Mouse (Mus musculus) T-helper 1 cell (primary cell): ENCODE results near the gene Frmd4a.
"Not testable (repeated sequence)": the region's sequence is repeated elsewhere in the genome, so short reads cannot be mapped to it uniquely, and the experiment has no call there.

Source experiments
- in situ Hi-C: fragments of 300-600 bp; cut with MboI, MseI; formaldehyde crosslinking; loops from one replicate; pipeline ENCODE4 v1.15.1; 2025; ENCODE audit warnings: high pct_unique_total_duplicates

Gene Frmd4a

GRCm38 (mm10) chr2:4614276-4614929, 596.9 kb downstream of the Frmd4a start:
- in situ Hi-C loops: not testable (repeated sequence)

GRCm38 (mm10) chr2:4615014-4615546, 597.6 kb downstream of the Frmd4a start:
- in situ Hi-C loops: no loop called here

- in situ Hi-C loops: no loop called here
These were observed 599.5 kb downstream of the Frmd4a start for GRCm38 (mm10) chr2:4616995-4617394.

- in situ Hi-C loops: not testable (repeated sequence)
These were observed 601.6 kb downstream of the Frmd4a start for GRCm38 (mm10) chr2:4619126-4619525.

GRCm38 (mm10) chr2:4619893-4620593, 602.5 kb downstream of the Frmd4a start:
- in situ Hi-C loops: no loop called here

GRCm38 (mm10) chr2:4620640-4621401, 603.3 kb downstream of the Frmd4a start:
- in situ Hi-C loops: no loop called here

- in situ Hi-C loops: no loop called here
These were observed 604.0 kb downstream of the Frmd4a start for GRCm38 (mm10) chr2:4621471-4621985.

- in situ Hi-C loops: no loop called here
These were observed 609.4 kb downstream of the Frmd4a start for GRCm38 (mm10) chr2:4626911-4627310.

GRCm38 (mm10) chr2:4628920-4629319, 611.4 kb downstream of the Frmd4a start:
- in situ Hi-C loops: no loop called here

- in situ Hi-C loops: no loop called here
These were observed 612.0 kb downstream of the Frmd4a start for GRCm38 (mm10) chr2:4629470-4629869.

- in situ Hi-C loops: no loop called here
These were observed 612.8 kb downstream of the Frmd4a start for GRCm38 (mm10) chr2:4630197-4630835.

GRCm38 (mm10) chr2:4635804-4636203, 618.3 kb downstream of the Frmd4a start:
- in situ Hi-C loops: no loop called here

- in situ Hi-C loops: no loop called here
These were observed 619.1 kb downstream of the Frmd4a start for GRCm38 (mm10) chr2:4636656-4637055.

GRCm38 (mm10) chr2:4638189-4638588, 620.7 kb downstream of the Frmd4a start:
- in situ Hi-C loops: no loop called here

- in situ Hi-C loops: no loop called here
These were observed 627.5 kb downstream of the Frmd4a start for GRCm38 (mm10) chr2:4645066-4645465.

- in situ Hi-C loops: no loop called here
These were observed 630.6 kb downstream of the Frmd4a start for GRCm38 (mm10) chr2:4648094-4648493.

- in situ Hi-C loops: no loop called here
These were observed 632.1 kb downstream of the Frmd4a start for GRCm38 (mm10) chr2:4649646-4650045.

- in situ Hi-C loops: no loop called here
These were observed 634.2 kb downstream of the Frmd4a start, which contains the start of gene Prpf18 for GRCm38 (mm10) chr2:4651500-4652285. Gene Prpf18, minus strand, starts transcription at chr2:4652113.

- in situ Hi-C loops: no loop called here
These were observed 643.2 kb downstream of the Frmd4a start for GRCm38 (mm10) chr2:4660677-4661076.
